Mouse (Mus musculus): Measurements from ENCODE around the gene Hps5. TPM values are rescaled to one million over a fixed set of nuclear protein-coding genes. Genes with fewer than 3 reads are reported as not detected.

Gene Hps5
- polyA plus RNA-seq, 1 experiment from 2014 or later, result 12.7 TPM

- Histone ChIP-seq H3K9me3 (ENCODE audit: low read length) (no peaks in the 10 kb centered on the region), H3K27ac (ENCODE audit: low read length) (no peak overlapping the region), H3K4me2 (replicated peaks; ENCODE audit: low read depth, low read length) (no peak overlapping the region), H3K27me3 (replicated peaks; ENCODE audit: insufficient read depth, low read length) (no peaks in the 10 kb centered on the region), H3K36me3 (ENCODE audit: insufficient read depth, low read length) (peaks cover 32% of the 10 kb centered on the region), H3K9ac (replicated peaks; ENCODE audit: low read depth) (no peak overlapping the region), H3K4me1 (ENCODE audit: insufficient read depth, low read depth, low read length) (no peaks in the 10 kb centered on the region), H3K4me3 (ENCODE audit: low read depth, low read length) (no peak overlapping the region)
- peak; percentile 33; the same call in 1 of the 2 replicates for ATAC-seq
- peak; percentile 74 for DNase-seq (ENCODE audit: low spot score)
- TF ChIP-seq EP300 (IDR thresholded peaks at IDR 0.05) (peak; percentile 33; the same call in 1 of the 2 replicates), CTCF (IDR thresholded peaks at IDR 0.05) (no peak)
Observed at GRCm38 (mm10) chr7:46767371-46767770, 28.5 kb downstream of the Hps5 start.

- no peak overlapping the region for H3K4me3 ChIP-seq (ENCODE audit: low read depth, low read length)
- TF ChIP-seq CTCF (IDR thresholded peaks at IDR 0.05), result no peak
- no peak for TF ChIP-seq EP300 (IDR thresholded peaks at IDR 0.05)
- no peaks in the 10 kb centered on the region for H3K4me1 ChIP-seq (ENCODE audit: insufficient read depth, low read depth, low read length)
- no peak overlapping the region for H3K4me2 ChIP-seq (replicated peaks; ENCODE audit: low read depth, low read length)
- peaks cover 34% of the 10 kb centered on the region for H3K36me3 ChIP-seq (ENCODE audit: insufficient read depth, low read length)
- no peak for DNase-seq (ENCODE audit: low spot score)
- no peaks in the 10 kb centered on the region for H3K9me3 ChIP-seq (ENCODE audit: low read length)
- WGBS, result 92% methylated on average over 8 of the region's 8 CpGs
- no peak overlapping the region for H3K27ac ChIP-seq (ENCODE audit: low read length)
- no peak overlapping the region for H3K9ac ChIP-seq (replicated peaks; ENCODE audit: low read depth)
- ATAC-seq, result no peak
- no peaks in the 10 kb centered on the region for H3K27me3 ChIP-seq (replicated peaks; ENCODE audit: insufficient read depth, low read length)
Observed at GRCm38 (mm10) chr7:46764672-46765071, 31.2 kb downstream of the Hps5 start.

GRCm38 (mm10) chr7:46762601-46763000 lies 33.3 kb downstream of the Hps5 start:
- Histone ChIP-seq H3K4me1 (ENCODE audit: insufficient read depth, low read depth, low read length) (no peaks in the 10 kb centered on the region), H3K36me3 (ENCODE audit: insufficient read depth, low read length) (peaks cover 17% of the 10 kb centered on the region; the same call in 1 of the 2 replicates), H3K4me3 (ENCODE audit: low read depth, low read length) (no peak overlapping the region), H3K9ac (replicated peaks; ENCODE audit: low read depth) (no peak overlapping the region), H3K27ac (ENCODE audit: low read length) (no peak overlapping the region), H3K27me3 (replicated peaks; ENCODE audit: insufficient read depth, low read length) (no peaks in the 10 kb centered on the region), H3K4me2 (replicated peaks; ENCODE audit: low read depth, low read length) (no peak overlapping the region), H3K9me3 (ENCODE audit: low read length) (no peaks in the 10 kb centered on the region)
- no peak for ATAC-seq
- TF ChIP-seq EP300 (IDR thresholded peaks at IDR 0.05), result no peak
- TF ChIP-seq CTCF (IDR thresholded peaks at IDR 0.05), result no peak
- no peak for DNase-seq (ENCODE audit: low spot score)
- 94% methylated on average over 5 of the region's 5 CpGs for WGBS

DNA sequence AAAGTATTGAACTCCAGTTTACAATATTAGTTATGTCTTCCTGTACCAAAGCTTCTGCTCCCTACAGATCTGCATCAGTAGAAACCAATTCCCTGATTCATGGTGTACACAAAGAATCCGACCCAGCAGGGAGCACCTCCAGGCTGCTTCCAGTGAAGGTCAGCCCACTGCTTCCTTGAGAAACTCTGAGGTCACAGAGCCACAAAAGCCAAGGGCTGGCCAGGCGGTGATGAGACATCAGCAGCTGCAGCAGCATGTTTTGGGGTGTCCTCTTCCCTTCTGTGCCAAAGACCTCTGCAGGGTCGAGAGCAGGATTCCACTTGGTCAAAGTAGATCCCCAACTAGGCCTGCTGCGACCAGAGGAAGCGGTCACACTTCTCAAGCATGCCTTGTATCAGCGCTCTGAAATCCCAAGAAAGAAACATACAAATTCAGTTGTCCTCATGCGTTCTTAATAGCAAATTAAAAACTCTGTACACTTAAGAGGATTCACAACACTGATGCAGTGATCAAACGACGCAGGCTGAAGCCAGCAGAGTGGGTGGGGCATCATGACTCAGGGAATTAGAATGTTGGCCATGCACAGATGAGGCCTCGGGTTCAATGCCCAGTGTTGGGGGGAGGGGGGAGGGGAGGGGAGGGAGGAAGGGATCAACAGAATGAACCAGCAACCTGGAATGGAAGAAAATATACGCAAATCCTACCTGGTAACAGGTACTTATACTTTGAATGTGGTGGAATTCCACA lies 34.6 kb downstream of the Hps5 start:
- Histone ChIP-seq H3K36me3 (ENCODE audit: insufficient read depth, low read length) (peaks cover 17% of the 10 kb centered on the region; the same call in 1 of the 2 replicates), H3K4me3 (ENCODE audit: low read depth, low read length) (no peak overlapping the region)
- WGBS, result 80% methylated on average over 11 of the region's 11 CpGs

GRCm38 (mm10) chr7:46751490-46751889 lies 44.4 kb downstream of the Hps5 start, which contains the start of gene Saa2:
Gene Saa2, plus strand, starts transcription at chr7:46751790.
- 47% methylated on average over 2 of the region's 3 CpGs for WGBS
- no peaks in the 10 kb centered on the region for H3K36me3 ChIP-seq (ENCODE audit: insufficient read depth, low read length)
- no peaks in the 10 kb centered on the region for H3K9me3 ChIP-seq (ENCODE audit: low read length)
- H3K4me2 ChIP-seq (replicated peaks; ENCODE audit: low read depth, low read length), result no peak within 1 kb of the TSS
- H3K27ac ChIP-seq (ENCODE audit: low read length), result no peak within 1 kb of the TSS
- no peaks in the 10 kb centered on the region; the same call in 1 of the 2 replicates for H3K4me1 ChIP-seq (ENCODE audit: insufficient read depth, low read depth, low read length)
- H3K27me3 ChIP-seq (replicated peaks; ENCODE audit: insufficient read depth, low read length), result no peaks in the 10 kb centered on the region
- ATAC-seq (no peak), DNase-seq (ENCODE audit: low spot score) (no peak)
- no peak within 1 kb of the TSS for H3K4me3 ChIP-seq (ENCODE audit: low read depth, low read length)
- TF ChIP-seq CTCF (IDR thresholded peaks at IDR 0.05), result no peak
- TF ChIP-seq EP300 (IDR thresholded peaks at IDR 0.05), result no peak
- H3K9ac ChIP-seq (replicated peaks; ENCODE audit: low read depth), result no peak within 1 kb of the TSS

More for the DNA sequence above, 34.6 kb downstream of the Hps5 start:
- Histone ChIP-seq H3K9me3 (ENCODE audit: low read length) (no peaks in the 10 kb centered on the region), H3K4me1 (ENCODE audit: insufficient read depth, low read depth, low read length) (no peaks in the 10 kb centered on the region), H3K27me3 (replicated peaks; ENCODE audit: insufficient read depth, low read length) (no peaks in the 10 kb centered on the region), H3K9ac (replicated peaks; ENCODE audit: low read depth) (no peak overlapping the region), H3K4me2 (replicated peaks; ENCODE audit: low read depth, low read length) (no peak overlapping the region), H3K27ac (ENCODE audit: low read length) (no peak overlapping the region)
- TF ChIP-seq EP300 (IDR thresholded peaks at IDR 0.05), result no peak
- no peak for TF ChIP-seq CTCF (IDR thresholded peaks at IDR 0.05)
- ATAC-seq (no peak), DNase-seq (ENCODE audit: low spot score) (no peak)

DNA sequence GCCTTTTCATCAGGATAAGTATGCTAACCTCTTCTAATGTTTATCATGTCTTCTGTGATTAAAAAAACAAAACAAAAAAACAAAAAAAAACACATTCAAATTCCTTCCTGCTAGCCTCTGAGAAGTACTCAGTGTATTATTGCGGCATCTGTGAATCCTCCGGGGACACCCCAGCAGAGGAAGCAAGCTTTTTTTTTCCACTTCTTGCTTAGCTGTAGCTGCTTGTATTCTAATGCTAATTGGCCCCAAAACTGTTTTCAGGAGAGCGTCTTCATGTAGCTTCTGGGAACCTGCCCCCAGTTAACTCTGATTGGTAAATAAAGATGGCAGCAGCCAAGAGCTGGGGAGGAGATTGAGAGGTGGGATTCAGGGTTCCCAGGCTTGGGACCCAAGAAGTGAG lies 47.4 kb downstream of the Hps5 start:
- Histone ChIP-seq H3K4me3 (ENCODE audit: low read depth, low read length) (no peak overlapping the region), H3K4me1 (ENCODE audit: insufficient read depth, low read depth, low read length) (no peaks in the 10 kb centered on the region; the same call in 1 of the 2 replicates), H3K36me3 (ENCODE audit: insufficient read depth, low read length) (no peaks in the 10 kb centered on the region), H3K27me3 (replicated peaks; ENCODE audit: insufficient read depth, low read length) (no peaks in the 10 kb centered on the region), H3K4me2 (replicated peaks; ENCODE audit: low read depth, low read length) (no peak overlapping the region), H3K9me3 (ENCODE audit: low read length) (no peaks in the 10 kb centered on the region), H3K27ac (ENCODE audit: low read length) (no peak overlapping the region), H3K9ac (replicated peaks; ENCODE audit: low read depth) (no peak overlapping the region)
- ATAC-seq, result peak; percentile 17; the same call in 1 of the 2 replicates
- TF ChIP-seq CTCF (IDR thresholded peaks at IDR 0.05) (no peak), EP300 (IDR thresholded peaks at IDR 0.05) (0 out of 2 replicates have a peak, but pooled peaks have one; percentile 26)
- DNase-seq (ENCODE audit: low spot score), result peak; percentile 64
- 53% methylated on average over 3 of the region's 3 CpGs for WGBS

Data from lung, postnatal 0 days (tissue).